Mouse (Mus musculus) embryo, embryonic 10 days (tissue): ENCODE data around the gene Slc47a2.
A peak's percentile ranks its signal among the peaks of the same experiment; 100 is the strongest.

ENCODE experiments used
- DNase-seq: peaks from one replicate; pipeline ENCODE4 v3.0.0-alpha.2; 2015; ENCODE audit warnings: low spot score

Slc47a2 gene

DNA sequence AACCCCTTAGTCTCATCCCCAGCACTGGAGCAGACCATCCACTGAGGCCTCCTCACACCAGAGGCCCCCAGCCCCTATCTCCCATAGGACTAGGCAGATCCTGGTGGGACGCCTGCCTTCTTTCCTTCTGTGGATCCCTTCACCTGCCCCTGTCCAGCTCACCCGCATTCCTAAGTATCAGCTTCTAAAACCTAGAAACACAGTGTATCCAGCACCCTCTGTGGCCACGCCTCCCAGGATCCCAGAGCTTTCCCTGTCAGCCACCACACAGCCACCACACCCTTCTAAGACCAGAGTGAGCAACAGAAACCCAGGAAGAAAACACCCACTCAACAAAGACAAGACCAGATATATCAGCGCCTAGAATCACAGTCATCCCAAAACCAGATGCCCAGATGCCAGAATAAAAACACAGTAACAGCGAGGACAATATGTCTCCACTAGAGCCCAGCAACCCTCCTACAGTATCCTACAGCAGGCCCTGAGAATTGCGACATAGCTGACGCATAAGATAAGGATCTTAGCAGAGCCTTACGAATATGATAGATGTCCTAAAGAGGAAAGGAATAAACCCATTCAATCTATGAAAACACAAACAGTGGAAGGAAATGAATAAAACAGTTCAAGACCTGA is 64.1 kb downstream of the Slc47a2 start:
- DNase-seq, result no peak

DNA sequence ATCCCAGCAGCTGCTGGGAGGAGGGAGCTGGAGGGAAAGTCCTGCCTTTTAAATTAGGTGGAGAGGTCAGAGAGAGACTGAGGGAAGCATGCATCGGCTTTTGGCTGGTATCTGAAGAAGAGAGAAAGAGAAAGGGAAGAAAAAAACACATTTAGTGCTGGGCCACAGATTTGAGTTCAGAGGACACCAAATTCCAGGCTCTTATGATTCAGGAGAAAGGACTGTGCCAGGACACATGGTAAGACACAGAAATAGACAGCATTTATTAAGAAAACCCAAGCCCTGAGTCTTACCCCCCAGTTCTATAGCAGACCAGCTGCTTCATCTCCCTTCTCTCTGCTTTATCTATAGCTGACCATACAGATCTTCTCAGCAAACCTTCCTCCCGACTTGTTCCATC is 64.7 kb downstream of the Slc47a2 start:
- no peak for DNase-seq

DNA sequence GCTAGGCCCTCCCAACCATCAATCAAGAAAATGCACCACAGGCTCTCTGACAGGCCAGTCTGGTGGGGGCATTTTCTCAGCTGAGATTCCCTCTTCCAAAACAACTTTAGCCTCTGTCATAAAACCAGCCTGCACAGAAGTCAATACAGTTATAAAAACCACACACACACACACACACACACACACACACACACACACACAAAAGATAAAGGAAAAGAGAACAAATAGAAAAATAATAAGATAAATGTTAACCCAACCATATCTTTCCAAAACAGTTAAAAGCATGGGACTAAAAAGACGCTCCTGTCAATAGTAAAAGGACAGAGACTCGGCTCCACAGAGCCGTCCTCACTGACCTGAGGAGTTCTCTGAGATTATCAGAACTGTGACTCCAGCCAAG is 66.2 kb downstream of the Slc47a2 start:
- no peak for DNase-seq

DNA sequence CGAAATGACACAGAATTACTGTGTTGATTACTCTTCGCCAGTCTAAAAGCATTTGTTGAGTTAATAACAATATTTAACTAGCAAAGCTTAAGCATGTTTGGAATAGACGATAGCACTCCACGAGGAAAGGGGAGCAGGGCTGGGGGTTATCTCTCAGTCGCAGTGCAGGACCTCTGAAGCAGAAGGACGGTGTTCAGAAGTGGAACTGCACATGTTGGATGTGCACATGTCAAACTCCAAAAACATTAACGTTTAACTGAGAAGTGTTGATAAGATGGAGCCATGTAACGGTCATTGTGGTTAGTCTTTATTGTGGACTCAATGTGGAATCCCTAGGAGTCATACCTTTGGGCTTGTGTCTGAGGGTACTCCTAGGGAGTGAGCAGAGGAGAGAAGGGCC is 67.6 kb downstream of the Slc47a2 start:
- no peak for DNase-seq

DNA sequence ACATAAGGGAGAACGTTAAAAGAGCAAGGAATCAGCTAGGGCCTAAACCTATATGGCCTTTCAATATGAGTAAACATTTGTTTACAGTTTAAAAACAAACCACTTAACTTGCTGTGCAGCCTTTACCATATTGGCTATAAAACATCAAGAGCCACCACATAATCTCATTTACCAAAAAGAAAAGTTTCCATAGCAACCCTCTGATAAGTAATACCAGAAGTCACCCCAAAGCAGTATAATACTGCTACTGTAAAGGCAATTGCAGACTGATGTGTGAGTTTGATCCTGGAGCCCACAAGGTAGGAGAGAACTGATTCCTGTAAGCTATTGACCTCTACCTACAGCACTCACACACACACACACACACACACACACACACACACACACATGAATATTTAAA is 68.2 kb downstream of the Slc47a2 start:
- DNase-seq, result no peak

DNA sequence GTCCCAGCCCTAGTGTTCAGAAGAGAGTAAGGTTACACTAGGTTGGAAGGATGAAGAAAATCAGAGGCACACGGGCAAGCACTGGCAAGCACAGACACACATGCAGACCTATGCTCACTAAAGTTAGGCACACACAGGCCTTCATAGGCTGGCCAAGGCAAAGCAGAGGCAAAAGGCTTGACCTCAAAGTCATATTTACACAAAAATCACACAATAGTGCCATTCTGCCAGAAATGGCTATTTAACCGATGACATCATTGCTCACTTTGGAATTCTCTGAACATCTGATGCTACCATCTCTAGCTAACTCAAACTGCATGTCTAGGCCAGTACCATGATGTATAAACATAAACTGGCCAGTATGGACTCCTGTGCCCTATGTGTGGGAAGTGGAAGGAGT is 68.7 kb downstream of the Slc47a2 start:
- no peak for DNase-seq

DNA sequence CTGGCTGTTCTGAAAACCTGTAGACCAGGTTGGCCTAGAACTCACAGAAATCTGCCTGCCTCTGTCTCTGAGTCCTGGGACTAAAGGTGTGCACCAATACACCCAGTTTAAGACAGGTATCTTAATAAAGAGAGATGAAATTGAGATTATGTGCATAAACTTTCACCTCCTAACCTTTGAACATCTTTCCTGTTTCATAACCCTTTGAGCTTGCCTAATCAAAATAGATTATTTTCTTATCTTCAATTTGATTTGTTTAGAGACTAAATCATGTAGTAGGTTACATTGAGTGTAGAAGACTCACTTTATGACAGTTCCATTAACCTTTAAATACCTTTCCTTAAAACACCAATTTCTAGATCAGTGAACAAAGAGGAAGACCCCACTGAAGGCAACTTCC is 71.0 kb downstream of the Slc47a2 start:
- no peak for DNase-seq

DNA sequence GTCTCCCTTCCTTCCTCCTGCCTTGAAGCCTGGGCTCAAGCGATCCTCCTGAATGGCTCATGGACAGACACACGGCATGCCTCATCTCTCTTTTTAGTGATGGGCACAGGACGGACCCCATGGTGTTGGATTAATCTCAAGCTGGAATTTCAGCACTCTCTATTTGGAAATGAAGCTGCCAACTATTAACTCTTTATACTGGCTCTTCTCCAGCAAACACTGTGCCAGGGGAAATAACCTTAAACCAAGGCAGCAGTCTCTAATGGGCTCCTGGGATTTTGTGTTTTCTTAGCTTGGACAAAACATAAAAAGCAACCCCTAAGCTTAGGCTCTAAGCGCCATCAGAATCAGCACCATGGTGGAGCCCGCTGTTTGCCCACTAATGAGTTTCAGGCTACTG is 72.3 kb downstream of the Slc47a2 start:
- DNase-seq, result no peak

DNA sequence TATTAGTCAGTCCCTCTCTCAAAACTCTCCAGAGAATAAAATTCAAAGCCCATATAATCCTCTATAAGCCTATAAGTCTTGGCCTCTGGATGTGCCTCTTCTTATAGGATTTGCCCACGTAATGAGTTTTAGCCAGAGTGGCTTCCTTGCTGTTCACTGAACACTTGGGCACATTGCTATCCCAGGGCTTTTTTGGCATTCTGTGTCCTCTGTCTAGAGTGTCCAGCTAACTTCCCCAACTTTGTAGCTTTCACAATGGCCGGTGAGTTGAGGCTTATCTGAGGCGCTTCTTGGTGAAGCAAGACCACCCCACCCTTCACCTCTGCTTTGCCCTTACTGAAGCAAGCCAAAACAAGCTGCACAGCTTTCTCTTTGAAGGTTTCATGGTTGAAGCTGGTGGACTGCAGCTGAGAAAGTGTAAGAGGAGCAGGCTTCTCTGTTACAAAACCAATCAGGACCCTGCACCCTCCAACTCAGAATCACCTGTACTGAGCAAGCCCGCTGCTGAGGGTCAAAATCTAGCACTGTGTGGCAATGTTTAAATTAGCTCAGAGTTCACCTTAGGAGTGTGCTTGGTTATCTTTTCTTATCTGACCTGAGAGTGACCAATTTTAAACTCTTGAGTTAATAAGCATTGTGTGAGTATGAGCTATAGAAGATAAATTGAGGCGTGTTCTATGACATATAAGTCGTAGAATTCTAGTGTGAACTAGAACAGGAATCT is 73.9 kb downstream of the Slc47a2 start:
- DNase-seq, result no peak

DNA sequence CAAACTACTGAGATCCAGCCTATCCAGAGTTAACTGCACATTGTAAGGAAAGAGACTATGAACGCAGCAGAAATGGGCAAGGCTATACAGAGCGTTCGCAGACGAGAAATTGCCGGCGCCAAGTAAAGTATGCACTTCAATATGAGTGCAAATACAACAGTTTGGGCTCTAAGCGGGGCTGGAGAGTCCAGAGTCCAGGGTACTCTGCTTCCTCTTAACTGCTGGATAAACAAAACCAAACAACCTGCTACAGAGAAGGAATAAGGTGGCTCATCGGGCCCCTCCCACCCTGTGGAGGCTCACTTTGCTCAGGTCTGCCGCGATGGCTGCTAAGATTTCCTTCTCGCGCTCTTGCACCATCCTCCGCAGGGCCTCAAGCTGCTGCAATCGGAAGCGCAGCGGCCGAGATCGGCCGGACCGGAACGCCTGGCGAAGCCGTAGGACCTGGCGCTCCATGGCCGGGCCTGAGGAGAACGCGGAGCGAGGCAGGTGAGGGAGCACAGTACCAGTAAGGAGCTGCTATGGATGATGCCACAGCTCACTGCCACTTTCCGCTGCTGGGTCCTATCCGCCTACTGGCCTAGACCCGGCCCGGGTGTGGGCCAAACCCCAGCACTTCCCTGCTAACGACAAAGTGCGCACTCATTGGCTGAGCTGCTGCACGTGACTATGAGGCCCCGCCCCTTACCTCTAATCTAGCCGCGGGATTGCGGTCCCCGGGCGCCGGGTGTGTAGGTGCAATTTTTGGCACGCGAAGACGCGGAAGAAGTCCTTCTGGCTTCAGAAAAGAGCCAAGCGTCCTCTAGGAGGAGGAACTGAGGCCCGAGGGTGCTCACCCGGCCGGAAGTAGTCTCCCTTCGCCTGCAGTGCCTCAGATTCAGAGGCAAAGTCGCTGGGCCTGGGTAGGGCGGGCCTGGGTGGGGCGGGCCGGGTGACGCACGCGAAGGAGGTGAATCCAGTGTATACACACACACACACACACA is 75.8 kb downstream of the Slc47a2 start, which contains the start of gene Aldh3a2:
TSS of gene Aldh3a2 (minus strand) at position 914 of the 983 bp plus-strand sequence.
- peak; percentile 97 for DNase-seq

DNA sequence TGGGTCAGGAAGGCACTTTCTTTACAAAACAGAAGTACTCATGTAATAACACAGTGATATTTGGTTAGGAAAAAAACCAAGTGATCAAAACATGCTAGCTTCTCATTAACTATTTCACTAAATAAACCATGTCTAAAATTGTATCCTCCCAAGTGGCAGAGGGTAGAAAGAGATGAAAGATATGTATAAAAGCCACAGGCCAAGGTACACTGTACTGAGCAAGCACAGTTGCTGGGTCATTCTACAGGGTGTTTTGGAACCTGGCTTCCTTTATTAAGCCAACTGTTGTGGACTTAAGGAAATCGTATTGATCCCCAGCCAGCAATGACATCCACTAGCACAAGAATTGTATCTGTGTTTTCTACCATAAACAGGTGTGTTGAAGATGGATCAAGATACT is 78.8 kb downstream of the Slc47a2 start:
- DNase-seq, result no peak

DNA sequence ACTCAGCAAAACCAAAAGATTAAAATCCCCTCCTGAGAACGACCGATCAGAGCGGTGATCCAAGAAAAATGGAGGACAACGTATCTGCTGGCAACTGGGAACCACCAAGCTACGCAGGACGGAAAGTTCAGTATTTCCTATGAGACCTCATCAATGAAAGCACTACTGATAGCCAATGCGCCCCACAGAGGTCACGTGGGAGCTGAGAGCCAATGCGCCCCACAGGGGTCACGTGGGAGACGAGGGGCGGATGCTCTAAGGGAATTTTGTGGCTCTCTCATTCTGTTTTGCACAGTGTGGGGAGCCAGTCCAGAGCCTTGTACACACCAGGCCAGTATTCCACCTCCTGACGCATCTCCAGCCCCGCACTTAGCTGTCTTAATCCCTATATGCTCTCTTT is 80.1 kb downstream of the Slc47a2 start:
- no peak for DNase-seq

DNA sequence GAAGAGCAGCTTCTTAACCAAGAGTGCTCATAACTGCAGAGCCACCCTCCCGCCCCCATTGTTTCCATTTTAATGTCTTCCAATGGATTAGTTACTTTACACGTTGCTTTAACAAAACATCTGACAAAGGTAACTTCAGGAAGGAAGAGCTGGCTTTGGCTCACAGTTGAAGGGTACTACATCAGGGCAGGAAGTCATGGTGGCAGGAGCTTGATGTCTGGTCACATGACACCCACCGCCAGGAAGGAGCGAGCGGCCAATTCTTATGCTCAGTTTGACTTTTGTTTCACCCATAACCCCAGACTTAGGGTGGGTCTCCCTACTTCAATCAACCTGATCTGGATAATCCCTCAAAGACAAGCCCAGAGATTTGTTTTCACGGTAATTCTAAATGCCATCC is 83.6 kb downstream of the Slc47a2 start:
- DNase-seq, result no peak

DNA sequence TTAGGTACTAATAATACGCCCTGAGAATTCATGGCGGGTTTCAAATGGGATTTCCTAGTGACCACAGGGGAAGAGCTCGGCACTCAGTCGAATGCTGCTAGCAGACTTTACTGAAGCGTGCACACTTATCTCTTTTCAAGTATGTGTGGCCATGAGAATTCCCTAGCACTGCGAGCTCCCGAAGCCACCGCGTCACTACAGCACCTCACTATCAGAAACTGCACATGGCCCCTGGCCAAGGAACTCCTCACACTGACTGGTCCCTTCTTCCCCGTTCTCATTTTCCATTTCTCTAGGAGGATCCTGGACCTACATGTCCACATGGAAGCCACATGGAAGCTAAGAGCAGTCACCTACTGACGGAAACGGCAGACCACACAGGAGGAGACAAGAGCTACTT is 89.9 kb downstream of the Slc47a2 start:
- no peak for DNase-seq

DNA sequence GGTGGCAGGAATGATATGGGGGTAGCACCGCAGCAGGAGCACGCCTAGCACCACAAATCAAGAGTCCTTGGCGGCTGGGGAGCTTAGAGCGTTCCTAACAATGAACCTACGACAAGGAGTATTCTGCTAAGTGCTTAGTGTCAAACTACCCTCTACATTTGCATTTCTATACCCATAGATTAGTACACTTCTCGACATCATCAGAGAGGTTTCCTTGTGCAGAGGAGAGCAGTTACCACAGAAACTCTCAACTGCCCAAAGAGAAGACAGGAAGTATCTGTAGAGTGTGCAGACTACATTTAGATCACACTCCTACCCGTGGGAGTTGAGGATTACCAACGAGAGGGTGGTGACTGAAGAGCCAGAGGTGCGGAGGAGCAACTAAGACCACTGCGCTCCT is 90.9 kb downstream of the Slc47a2 start:
- DNase-seq, result no peak
